Mouse (Mus musculus) layer of hippocampus, adult 8-10 months (tissue): Measurements from ENCODE around the gene Fbln2. TPM values are rescaled to one million over a fixed set of nuclear protein-coding genes. Genes with fewer than 3 reads are reported as not detected.
A peak's percentile ranks its signal among the peaks of the same experiment; 100 is the strongest.

Experiments used
- DNase-seq, 2 experiments: peaks; one replicate each; pipeline ENCODE4 v3.0.0; 2022; ENCODE audit warnings: low spot score in 2 of 2
- total RNA-seq, 4 experiments: library from RNA; stranded (reverse); gene quantifications; 2 replicates each; pipeline ENCODE4 v1.2.4; 2022

Gene Fbln2
- total RNA-seq, 4 experiments from 2014 or later, result 10.3 to 13.7 (median 11.0) TPM

DNA sequence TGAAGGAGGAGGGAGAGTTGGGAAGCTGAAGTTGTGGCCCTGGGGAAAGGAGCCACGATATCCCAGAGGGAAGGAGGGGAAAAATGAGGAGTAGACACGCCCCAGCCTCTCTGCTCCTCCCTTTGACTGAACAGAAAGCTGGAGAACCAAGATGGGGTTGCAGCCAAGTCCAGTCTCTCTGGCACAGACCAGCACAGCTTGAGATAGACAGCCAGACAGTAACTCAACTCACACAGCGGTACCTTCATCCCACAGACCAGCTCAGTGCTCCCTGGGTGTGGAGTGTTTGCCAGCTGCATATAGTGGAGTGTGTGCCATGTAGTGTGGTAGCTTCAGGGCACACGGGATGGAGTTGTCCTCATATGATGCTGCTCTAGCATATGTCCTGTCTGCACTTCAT is 16.7 kb downstream of the Fbln2 start:
- no peak for DNase-seq

GRCm38 (mm10) chr6:91231000-91231399 is 18.7 kb downstream of the Fbln2 start:
- no peak for DNase-seq

DNA sequence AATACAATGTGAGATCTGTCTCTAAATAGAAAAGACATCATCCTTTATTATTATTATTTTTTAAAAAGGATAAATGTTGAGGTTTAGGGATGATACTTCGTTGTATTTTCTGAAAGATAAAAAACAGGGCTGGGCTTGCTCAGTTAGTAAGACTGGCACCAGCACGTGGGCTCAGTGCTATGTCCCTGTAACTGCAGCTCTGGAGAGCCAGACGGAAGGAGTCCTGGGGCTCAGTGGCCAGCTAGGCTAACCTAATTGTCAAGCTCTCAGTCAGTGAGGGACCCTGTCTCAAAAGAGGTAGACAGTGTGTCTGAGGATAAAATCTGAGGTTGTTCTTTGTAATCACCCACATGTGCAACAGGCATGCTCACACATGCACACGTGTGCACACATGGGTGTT is 19.3 kb downstream of the Fbln2 start:
- DNase-seq, result no peak

DNA sequence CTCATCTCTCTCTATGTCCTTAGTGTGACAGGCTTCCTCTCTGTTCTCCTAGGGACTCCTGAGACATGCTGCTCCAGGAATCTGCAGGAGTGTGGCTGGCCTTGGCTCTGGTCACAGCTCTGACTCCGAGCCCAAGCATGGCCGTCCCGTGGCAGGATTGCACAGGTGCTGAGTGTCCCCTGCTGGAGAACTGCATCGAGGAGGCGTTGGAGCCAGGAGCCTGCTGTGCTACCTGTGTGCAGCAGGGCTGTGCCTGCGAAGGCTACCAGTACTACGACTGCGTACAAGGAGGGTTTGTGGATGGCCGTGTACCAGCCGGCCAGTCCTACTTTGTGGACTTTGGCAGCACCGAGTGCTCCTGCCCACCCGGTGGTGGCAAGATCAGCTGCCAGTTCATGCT is 20.8 kb downstream of the Fbln2 start:
- no peak for DNase-seq

DNA sequence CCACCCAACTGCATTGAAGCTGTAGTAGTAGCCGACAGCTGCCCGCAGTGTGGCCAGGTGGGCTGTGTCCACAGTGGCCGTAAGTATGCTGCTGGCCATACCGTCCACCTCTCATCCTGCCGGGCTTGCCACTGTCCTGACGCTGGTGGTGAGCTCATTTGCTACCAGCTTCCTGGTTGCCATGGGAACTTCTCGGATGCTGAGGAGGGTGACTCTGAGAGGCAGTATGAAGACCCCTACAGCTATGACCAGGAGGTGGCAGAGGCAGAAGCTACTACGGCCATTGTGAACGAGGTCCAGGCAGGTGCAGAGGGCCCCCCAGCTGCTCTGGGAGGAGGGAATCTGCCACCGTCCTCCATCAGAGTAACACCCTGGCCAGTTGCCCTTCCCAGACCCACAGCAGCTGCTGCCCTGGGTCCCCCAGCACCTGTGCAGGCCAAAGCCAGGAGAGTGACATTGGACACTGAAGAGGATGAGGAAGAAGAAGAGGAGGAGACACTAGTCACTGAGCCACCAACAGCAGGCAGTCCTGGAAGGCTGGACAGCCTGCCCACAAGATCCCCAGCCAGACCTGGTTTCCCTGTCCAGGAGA is 21.3 kb downstream of the Fbln2 start:
- no peak for DNase-seq

DNA sequence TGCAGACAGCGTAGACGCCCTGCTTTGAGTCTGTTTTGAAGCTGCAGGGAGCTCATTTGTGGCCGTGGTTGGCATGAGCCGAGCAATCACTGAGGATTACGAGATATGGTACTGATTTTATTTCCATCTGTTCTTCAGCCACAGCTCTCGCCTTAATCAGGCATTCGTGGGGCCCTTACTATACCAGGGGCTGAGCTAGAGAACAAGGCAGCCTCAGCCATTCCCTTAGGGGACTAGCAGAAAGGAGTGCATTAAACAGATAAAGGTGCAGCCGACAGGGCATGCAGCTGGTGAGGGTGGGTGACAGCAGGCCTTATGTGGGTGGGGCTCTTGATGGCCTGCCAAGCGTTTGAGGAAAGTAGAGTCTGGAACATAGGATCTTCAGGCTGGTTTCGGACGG is 23.8 kb downstream of the Fbln2 start:
- DNase-seq, result no peak

- DNase-seq, result no peak
These were observed 24.2 kb downstream of the Fbln2 start for GRCm38 (mm10) chr6:91236429-91236828.

GRCm38 (mm10) chr6:91237273-91237672 is 25.0 kb downstream of the Fbln2 start:
- no peak for DNase-seq

DNA sequence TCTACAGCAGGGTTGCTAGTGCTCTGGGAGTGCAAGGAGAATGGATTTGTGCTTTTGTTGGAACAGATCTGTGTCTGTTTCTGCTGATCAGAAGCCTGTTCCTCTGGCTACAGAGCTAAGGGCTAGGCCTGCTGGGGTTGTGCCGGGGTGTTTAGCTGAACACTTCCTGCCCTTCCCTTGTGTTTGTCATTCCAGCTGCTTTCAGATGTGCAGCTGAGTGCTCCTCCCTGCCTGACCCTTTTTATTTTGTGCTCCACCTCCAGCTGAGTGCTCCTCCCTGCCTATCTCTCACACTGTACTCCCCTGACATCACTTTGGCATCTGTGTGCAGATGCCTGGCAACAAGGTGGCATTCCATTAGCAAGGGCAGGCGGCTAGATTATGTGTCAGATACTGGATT is 28.3 kb downstream of the Fbln2 start:
- no peak for DNase-seq

- DNase-seq, result no peak
These were observed 28.7 kb downstream of the Fbln2 start for GRCm38 (mm10) chr6:91240964-91241363.

- DNase-seq, result no peak
These were observed 31.1 kb downstream of the Fbln2 start for GRCm38 (mm10) chr6:91243395-91243794.

DNA sequence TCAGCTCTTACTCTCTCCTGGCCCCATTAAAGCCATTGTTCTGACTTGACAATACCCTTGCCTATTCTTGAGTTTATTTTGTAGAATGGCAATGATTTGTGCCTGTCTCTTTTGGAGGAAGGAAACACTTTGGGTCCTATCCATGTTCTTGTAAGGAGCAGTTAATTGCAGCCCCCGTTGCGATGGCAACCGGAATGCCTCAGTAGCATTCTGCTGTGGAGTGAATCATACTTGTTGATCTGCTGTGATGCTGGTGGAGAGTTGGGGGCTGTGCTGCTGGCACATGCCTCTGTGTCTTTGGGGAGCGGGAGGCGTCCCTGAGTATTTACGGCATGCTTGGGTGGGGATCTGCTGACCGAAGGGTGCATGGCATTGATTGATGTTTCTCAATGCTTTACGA is 32.1 kb downstream of the Fbln2 start:
- peak; percentile 58 to 70 for DNase-seq

- no peak for DNase-seq
These were observed 33.1 kb downstream of the Fbln2 start for GRCm38 (mm10) chr6:91245331-91245730.

DNA sequence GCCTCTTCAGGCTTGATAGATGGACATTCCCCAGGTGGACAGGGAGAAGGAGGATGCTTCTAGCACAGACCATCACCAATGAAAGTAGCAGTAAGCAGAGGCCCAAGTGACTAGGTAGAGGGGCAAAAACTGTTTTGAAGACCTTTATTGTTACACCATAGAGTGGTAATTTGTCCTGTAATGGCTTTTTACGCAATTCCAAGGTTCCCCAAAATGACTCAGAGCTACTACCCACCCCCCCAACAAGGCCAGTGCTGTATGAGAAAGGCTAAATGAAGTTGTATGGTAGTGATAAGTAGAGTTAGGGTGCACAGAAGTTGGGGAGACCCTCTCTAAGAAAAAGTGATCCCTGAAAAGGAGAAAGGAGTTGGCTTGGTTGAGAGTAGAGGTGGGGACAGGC is 35.1 kb downstream of the Fbln2 start:
- DNase-seq, result no peak

DNA sequence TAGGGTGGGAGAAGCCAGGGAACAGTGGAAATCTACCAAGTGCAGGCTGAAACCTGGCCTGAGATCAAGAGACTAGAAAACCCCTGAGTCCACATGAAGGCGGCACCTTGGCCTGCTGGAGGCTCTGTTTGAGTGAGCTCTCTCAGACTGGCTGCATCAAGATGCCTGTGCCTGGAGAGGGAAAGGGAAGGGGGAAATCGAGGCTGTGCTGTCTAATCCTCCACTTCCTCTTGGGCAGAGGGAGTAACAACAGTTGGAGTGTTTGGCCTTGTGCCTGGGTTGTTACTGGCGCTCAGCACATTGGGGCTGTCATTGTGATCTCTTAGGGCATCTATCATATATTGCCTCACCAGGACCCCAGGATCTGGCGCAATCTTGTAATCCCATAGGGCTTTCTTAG is 36.4 kb downstream of the Fbln2 start:
- no peak for DNase-seq

DNA sequence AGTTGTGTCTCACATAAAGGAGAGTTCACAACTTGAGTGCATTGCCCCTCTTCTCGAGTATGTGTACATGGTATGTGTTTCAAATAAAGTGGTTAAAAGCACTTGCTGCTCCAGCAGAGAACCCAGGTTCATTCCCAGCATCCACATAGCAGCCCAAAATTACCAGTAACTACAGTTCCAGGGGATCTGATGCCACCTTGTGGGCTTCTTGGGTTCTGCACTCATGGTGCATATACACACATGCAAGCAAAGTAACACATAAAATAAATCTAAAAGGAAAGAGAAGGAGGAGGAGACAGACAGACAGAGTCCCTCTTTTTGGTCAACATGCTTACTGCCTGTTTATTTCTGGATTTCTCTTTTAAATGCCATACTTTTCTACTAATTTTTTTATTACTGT is 37.5 kb downstream of the Fbln2 start:
- DNase-seq, result no peak

GRCm38 (mm10) chr6:91259440-91260120 is 47.3 kb downstream of the Fbln2 start:
- DNase-seq, result peak; percentile 76 to 84

DNA sequence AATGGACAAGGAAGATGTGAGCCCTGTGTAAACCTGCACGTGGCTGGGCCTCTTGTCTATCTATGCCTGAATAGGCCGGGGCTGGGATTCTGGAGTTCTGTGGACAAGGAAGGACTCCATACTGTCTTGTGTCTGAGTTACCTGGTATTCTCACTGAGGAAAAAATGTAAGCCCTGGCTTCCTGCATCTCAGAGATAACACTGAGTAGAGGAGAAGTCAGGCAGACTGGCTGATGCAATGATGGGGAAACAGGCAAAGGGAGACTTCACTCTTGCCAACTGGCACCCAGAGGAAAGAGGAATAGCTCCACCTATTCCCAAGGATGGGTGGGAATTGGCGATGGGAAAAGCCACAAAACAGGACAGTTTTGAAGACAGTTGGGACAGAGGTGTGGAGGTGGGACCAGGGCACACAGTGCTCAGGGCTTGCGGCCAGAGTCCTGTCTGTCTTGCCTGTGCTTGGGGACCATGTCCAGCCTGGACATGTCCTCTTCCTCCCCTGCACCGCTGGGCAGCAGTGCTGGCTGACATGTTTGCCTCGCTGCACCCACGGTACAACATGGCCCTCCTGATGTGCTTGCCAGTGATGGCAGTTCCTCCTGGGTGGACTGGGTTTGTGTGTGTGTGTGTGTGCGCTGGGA is 48.2 kb downstream of the Fbln2 start:
- no peak for DNase-seq

GRCm38 (mm10) chr6:91260987-91261367 is 48.7 kb downstream of the Fbln2 start:
- DNase-seq, result no peak

DNA sequence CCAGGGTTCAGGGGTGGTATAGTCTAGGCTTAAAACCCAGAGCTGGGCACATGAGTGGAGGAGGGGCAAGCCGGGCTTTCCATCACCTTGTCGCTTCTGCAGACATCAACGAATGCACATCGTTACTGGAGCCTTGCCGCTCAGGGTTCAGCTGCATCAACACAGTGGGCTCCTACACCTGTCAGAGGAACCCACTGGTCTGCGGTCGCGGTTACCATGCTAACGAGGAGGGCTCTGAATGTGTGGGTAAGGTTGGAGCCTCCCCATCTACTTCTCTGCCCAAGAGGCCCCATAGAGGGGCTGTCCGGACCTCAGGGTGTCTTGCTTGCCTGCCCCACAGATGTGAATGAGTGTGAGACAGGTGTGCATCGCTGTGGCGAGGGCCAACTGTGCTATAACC is 53.4 kb downstream of the Fbln2 start:
- no peak for DNase-seq

DNA sequence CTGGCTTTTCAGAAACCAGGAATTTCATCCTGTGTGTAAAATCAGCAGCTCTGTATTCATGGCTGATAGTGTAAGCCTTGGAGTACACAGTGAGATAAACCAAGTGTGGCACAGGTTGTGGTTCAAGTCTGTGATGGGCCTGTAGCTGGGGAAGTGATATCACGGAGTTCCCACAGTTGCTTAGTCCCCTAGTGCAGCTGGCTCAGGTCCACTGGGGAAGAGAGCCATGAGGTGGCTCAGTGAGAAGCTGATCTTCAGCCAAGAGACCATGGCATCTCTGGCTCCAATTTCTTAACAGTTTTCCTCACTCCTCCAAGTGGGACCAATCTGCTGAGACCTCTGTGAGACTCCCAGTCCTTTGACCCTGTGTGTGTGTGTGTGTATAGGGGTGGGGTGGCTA is 54.4 kb downstream of the Fbln2 start:
- DNase-seq, result no peak

GRCm38 (mm10) chr6:91268318-91268717 is 56.1 kb downstream of the Fbln2 start:
- DNase-seq, result no peak

DNA sequence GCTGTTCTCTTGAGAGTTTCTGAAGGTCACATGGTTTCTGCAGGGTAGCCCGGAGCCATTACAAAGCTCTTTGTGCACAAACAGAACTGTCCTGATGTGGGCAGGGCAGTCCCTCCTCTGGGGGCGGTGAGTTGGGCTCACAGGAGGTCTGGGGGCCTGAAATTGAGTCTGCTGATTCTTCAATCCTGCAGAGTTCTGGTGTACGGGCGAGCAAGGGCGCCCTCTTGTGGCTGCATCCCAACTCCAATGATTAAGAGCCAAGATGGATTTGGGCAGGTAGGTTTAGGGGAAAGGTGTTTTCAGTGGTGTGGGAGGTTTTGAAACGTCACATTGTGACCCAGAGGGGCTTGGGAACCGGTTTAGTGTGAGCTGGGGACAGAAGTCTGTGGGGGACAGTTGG is 65.3 kb downstream of the Fbln2 start:
- peak in 1 of 2 experiments; percentile 74 for DNase-seq
